Mouse (Mus musculus) ovary, postnatal 14 days (tissue): ENCODE results near the gene BC052040.

Source experiments
- DNase-seq: peaks from one replicate; pipeline ENCODE4 v3.0.0; 2022; ENCODE audit warnings: low spot score

The BC052040 gene

DNA sequence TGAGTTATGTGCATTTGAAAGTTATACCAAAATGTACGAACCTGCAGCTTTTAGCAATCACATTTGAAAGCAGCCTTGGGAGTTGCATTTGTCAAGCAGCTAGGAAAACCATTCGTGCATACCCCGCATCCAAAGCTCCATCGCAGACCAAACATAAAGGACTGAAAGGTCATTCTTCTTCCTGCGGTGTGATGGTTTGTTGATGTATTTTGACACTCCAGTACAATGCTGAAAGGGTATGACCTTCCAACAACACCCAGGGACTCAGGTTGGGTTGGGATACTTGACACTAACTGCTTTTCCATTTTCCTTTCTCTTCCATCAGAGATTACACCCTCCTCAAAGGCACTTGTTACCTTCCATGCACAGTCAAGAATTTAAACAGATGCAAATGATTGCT lies 121.1 kb downstream of the BC052040 start:
- DNase-seq, result no peak

DNA sequence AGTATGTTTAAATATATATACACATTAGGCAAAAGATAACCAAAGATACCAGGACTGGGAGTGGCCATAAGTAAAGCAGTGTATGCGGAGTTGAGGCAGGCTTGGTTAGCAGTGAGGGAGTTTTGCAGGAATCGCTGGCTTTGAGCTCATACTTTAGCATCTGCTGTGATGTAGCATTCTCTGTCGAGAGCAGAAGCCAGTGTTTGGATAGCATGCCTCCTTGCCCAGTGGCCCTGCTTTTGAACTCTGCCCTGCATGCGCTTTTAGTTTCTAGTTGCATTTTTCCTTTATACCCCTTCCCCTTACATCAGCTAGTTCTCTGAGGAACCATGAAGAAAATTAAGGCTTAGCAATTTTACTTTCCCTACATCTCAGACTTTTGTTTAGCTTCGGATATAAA lies 136.0 kb downstream of the BC052040 start:
- no peak for DNase-seq

DNA sequence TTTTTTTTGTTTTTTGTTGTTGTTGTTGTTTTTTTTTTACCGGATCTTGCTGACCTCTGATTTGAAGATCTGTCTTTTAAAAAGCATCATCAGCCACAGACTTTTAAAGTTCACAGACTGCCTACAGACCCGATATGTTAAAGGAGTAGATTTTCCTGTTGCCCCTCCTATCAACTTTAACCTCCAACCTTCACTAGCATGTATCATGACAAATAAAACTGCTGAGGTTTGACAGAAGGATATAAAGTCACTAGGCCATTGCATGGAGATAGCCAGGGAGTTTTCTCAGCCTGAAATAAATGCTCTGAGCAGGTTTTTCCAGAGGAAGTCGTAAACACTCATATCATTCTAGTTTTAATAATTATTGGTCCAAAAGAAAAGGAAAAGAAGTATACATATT lies 136.5 kb downstream of the BC052040 start:
- no peak for DNase-seq

DNA sequence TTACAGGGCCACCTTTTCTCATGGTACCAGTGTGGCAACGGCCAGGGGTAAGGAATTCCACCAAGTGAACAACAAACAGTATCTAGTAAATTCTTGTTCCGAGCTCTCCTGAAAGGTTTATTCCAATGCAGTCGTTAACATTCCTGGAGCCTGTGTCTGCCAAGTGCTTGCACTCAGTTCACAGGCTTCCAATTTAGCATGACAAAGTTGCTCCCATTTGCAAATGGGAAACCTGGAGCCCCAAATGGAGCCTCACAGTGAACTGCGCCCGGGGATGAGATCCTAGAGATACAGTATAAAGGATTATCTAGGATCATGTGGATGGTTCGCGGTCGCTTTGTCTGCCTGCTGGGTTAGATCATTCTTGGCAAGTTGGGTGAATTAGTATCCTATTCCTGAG lies 141.9 kb downstream of the BC052040 start:
- no peak for DNase-seq

DNA sequence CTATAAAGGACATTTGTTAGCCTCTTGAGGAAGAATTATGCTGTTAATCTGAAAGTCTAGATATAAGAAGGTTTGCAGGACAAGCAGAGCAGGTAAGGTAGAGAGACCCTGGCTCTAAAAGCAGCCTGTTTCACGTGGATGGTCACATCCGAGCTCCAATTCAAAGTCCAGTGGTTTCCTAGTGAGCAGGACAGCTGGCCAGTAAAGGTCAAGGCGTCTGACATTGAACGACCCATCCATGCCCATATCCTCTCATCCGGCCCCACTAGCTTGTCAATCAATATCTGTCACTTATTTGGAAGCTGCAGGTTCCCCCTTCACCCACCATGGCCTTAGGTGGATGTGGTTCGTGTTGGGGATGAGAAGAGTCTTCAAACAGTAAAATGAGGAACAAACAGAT lies 142.7 kb downstream of the BC052040 start:
- no peak for DNase-seq

DNA sequence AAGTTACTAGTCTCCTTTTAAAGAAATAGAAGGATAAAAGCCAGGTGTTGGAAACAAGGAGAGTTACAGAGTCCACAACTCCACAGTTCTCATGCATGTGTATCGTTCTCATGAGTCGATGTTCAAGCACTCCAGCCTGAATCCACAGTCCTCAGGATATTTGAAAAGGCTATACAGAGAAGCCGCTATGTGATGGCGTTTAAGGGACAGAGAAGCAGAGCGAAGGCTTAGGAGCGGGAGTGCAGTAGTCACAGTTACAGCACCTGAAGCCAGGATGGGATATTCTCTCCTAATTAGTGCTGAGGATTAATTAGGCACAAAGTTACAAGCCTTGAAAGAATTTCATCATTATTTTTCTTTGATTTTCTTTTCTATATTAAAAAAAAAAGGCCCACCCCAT lies 143.2 kb downstream of the BC052040 start:
- DNase-seq, result no peak

DNA sequence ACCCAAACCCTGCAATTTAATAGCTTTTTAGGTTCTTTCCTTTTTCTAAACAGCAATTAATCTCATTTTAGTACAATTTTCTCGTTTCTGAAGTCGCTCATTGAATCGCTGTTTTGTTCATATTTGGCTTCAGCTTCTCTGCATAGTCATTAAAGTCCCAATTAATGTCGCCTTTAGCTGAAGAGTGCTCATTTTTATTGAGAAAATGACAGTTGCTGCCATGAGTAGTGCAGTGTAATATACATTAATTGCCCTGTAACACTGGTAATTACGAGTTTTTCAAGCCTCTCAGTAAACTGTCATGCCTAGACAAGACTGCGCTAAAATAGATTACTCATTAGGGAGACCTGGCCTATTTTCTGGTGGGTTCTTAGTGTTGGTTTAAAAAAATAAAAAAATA lies 144.0 kb downstream of the BC052040 start:
- no peak for DNase-seq

DNA sequence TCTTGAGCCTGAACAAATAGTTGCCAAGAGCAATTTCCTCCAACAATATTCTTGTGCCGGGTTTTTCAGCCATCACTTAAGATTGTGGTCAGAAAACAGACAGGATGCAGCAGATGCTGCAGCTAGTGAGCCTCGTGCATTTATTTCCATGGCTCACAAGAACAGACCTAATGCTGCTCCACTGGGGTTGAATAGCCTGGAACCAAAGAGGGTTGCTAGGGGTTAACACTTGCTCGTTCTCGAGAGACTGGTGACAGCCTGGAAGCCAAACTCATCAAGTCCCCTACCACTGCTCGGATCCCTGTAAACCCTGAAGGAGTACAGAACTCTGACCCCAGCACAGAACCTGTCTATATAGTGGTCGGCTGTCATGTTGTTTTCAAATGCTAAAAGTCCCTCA lies 144.4 kb downstream of the BC052040 start:
- no peak for DNase-seq

DNA sequence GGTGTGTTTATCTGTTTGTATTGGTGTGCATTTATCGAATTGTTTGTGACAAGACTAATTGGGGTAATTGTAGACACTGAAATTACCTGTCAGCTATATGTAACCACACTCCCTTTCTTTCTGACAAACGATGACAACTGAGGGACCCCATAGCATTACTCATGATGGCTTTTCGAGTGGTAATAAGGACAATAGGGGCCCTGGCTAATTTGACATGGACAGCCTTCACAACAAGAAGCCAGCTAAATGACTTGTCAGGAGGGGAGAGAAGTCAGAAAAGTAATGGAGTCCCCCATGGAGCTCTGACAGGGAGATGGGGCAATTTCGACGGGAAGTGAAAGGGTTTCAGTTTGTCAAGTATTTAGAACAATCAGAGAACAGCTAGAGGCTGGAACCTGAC lies 145.3 kb downstream of the BC052040 start:
- no peak for DNase-seq

DNA sequence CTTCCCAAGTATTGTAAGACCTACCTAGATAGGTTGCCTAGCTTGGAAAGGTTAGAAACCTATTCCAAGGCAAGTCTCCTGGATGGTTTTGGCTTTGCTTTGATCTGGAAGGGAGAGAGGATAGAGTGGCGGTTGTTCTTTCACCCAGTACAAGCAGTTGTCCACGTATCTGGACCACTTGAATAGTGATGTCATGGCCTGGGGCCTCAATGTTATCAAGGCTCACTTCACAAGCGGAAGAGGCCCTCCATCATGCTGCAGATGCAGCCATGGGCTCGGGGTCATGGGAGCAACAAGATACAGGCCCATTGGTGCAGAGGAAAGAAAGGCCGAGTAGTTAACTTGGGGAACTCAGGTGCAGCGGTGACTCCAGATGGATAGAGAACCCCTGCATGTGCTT lies 147.1 kb downstream of the BC052040 start:
- DNase-seq, result no peak

DNA sequence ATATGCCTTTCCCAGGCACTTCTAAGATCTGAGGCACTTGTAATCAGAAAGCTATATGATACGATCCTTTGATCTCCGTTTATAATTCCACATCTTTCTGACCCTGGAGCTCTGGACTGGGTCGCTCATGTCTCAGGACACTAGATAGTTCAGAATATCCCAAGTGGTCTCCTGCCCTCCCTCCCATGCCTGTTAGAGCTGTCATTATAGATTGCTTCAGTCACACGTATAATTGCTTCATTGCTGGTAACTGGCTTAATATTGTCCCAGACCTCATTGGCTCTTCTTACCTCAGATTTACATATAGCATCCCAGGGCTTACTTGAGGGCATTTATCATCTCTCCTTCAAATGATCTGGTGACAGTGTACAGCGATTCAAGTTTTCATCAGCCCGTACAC lies 149.0 kb downstream of the BC052040 start:
- no peak for DNase-seq

DNA sequence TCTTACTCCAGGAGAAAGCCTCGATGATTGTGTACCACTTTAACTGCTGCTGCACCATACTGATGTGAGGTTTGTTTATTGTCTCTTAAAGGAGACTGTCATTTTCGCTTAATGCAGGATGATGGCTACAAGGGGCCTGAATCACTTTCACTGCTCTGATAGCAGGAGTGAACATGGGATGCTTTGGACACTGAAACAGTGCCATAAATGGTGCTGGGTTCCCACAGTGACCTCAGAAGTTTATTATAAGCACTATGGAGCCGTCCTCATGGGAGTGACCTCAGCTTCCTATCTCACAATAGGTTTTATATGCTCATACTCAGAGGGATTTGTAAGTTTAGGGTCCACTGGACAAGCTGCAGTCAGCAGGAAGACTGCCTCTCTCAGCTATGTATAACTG lies 149.7 kb downstream of the BC052040 start:
- DNase-seq, result no peak

DNA sequence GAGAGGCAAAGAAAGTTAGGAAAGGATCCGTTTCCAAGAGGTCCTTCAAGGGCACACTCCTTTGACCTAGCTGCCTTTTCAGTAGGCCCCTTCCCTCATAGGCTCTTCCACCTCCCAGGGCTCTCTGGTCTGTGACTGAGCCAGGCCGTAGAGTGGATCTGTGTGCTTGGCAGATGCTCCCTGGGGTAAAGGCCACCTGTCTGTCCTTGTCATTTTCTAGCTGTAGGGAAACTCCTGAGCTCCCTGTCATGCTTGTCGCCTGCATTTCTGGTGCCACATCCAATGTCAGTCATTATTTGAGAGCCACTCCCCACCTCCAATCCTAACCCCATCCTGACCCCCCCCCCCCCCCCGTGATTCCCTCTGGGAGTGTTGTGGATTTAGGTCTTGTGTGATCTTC lies 151.1 kb downstream of the BC052040 start:
- no peak for DNase-seq

DNA sequence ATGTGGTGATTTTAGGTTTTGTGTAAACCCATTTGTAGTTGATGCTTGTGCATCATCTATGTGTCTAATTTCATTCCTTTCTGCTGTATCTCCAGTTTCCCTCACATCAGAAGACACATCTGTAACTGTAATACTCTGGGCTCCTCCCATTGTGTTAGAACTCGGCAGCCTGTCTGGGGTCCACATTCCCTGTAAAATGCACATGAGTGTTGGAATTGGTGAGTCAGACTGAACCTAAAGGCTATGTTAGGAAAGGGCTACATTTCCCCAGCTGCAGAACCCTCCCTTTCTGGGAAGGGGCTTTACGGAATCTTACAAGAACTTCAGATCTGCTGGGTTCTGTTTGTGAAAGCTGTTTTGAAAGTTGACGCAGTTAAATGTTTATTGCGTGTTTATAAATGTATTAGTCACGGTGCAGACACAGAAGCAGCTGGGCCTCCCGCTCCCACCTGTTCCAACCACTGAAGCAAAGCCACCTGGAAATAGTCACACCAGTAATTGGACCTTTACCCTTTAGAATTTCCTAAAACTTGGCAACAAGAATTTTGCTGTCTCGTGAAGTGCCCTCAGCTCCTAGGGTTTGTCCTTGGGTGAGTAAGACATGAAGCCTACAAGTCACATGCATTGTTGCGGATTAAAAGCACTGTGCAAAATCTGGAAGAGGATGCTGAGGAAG lies 151.6 kb downstream of the BC052040 start:
- no peak for DNase-seq

DNA sequence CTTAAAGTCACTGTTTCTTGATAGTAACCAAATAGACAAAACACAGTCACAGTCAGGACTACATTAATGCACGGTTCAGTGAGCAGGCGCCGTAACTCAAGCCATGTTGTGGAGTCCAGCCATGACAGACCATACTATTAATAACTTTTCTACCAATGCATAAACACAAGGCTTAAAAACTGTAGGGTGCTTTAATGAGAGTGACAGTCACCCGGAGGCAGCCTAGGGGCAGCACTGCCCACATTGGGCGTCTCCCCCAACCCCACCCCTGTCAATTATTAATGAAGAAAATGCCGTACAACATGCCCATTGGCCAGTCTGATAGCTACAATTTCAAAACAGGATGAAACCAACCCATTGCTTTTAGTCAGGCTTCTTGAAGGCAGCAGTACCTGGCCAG lies 153.3 kb downstream of the BC052040 start:
- DNase-seq, result no peak

DNA sequence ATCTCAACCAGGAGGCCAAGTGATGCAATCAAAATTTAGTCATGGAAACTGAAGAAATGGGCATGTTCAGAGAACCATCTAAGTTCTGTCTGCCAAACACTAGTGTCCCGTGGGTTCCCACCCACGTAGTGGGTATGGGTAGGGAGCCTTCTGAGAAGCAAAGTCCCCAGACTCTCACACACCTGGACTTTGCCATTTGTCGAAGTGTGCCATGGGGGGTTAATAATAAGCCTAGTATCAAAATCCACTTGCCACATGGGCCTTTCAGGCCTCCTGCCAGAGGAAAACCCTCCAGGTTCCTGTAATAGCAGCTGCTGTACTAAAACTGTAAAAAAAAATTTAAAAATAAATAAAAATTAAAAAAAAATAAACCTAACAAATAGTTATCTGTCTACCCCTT lies 154.9 kb downstream of the BC052040 start:
- no peak for DNase-seq

DNA sequence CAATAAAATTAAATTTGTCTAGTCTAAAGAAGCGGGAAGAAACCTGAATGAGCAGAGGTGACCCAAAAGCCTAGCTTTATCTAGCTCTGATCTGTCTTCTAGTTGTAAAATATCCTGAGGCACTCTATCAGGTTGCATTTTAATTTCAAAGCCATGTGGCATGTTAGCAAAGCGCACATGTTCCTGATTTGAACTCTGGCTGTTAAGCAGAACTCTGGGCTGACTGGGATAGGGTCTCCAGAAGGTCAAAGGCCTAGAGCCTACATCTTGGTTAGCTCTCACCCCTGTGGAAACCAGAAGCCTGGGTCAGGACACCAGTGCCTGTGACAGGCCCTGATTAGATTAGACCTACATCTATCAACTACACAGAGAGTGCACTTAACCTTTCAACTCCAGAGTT lies 156.4 kb downstream of the BC052040 start:
- DNase-seq, result no peak

DNA sequence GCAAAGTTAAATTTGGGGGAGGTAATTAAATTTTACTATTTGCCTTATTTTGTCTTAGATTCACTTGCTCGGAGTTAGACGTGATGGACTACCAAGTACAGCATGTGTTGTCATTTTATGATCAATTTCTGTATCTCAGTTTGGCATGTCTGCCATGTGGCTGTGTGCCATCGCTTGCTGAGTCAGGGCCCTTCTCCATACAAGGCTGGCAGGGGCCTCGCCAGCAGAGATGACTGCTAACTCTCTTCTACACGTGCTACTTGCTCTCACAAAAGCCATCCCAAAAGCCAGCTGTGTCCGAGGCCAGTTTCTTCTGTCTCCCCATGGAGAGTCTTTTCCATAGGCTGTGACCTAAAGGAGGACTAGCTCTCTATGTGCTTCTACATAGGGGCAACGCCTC lies 160.5 kb downstream of the BC052040 start:
- DNase-seq, result no peak

DNA sequence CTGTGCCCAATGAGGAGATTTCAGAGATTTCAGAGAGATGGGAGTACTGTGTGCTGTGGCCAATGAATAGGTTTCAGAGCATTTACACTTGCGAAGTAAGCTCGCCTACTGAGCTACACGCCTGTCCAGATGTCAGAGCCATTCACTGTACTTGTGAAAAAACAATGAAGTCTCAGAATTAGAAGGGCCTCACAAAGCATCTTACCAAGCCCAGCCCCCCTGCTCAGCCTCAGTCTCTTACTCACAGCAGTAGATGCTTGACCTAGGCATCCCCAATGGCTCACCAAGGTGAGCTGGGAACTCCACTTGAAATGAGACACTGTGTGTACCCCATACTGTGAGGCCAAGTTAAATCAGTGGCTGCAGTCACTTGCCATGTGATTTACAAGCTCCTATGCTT lies 166.1 kb downstream of the BC052040 start:
- DNase-seq, result no peak

DNA sequence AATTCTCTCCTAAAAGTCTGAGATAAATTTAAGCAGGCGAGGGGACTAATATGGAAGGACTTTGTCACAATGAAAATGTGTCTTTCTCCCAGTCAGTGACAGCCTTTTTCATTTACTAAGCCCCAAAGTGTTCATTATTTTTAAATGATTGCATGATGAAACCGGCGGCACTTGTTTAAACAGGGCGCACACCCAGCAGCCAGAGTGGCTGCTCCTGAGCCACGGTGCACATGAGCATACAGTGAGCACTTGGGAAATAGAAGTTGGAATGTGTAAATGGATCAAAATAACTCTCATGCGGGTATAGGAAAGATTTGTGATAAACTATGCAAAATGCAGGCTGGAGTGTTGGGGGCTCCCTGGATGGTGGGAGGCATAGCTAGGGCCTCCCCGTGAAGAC lies 169.7 kb downstream of the BC052040 start:
- no peak for DNase-seq

DNA sequence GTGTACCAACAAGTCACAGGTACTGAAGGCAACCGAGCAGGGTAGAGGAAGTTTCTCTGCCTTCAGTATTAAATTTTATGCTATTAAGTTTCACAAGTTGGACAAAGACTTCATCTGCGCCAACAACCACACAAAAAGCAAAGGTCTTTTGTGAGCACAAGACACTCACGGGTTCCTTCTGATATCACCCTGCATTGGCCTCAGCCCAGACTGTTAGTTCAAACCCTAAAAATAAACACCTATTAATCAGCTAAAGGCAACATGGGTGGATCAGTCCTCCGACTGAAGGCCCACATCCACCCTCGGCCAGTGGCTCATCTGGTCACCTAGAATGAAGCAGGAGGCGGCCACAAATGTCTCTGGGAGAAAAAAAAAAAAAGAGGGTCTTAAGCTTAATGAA lies 176.2 kb downstream of the BC052040 start:
- DNase-seq, result no peak

DNA sequence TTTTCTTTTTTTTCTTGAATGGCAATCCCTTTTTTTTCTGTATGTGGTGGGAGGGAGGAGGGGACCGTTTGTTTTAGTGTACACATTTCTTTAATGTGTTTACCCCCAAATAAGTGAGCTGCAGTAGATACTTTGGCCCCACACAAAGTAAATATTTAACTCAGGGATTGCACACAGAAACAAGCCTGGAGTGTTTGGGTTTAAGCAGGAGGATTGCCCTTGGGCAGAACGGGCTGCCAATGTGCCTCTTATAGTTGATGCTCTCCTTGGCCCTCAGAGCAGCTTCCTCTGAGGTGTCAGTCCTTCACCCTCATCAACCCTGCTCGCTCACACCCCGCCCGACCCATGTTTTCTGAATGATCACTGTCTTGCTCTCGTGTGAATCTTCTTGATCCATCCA lies 177.0 kb downstream of the BC052040 start:
- no peak for DNase-seq

DNA sequence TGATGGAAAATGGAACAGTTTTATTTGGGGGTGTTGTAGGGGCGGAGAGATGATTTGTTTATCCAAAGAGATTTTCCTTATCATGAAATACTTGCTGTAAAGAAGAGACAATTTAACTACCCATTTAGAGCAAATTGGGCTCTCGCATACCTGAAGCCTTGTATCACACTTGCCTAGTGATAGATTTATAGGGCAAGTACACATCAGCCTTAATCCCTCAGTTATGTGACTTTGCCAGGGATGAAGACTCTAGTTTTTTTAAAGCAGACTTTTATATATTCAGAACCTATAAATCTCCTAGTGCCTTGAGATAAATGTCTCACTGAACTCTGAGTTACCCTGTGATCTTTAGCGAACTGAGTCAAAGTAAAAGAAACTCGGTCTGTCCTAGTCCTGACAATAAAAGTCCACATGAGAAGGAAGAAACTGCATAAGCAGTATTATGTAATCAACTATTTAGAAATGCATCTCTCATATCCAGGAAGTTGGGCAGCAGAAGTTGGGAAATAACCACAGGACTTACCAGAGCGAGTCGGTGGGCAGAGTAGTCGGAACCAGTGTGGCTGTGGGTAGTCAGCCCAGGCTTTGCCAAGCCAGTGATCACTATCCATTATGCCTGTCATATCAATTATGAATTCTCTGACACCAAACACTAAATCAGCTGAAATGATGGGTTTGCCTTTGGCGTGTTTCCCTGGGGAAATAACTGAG lies 183.2 kb downstream of the BC052040 start:
- DNase-seq, result no peak
